27 mouse cellular contexts compared by ENCODE assay signal in the genomic region with DNA sequence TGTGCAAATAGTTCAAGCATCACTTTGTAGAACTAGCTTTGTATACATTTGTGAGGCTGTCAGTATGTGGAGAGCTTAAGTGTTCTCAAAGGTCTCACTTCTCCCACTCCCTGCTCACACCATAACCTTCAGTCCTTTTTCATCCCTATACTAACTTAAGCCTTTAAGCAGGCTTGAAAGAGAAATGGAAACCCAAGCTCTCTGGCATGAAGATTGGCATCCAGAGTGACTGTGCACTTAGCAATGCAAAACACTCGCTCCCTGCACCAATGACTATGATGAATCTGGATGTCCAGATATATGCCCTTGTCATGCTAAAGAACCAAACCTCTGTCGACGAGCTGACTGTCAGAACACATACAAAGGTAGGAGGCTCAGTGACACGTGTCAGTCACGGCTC.
"Had no signal": no experiment of that assay in that cellular context is flagged by ENCODE, and none has a peak within 500 bp of the region (broad histone marks: within the 10 kb centered on the region; RNA-seq: fewer than 3 reads in every experiment).

No protein-coding gene starts in this region.

- H3K27me3 ChIP-seq: heart, embryonic 12.5 days; hindbrain, embryonic 12.5 days; intestine, embryonic 15.5 days; liver, embryonic 13.5 days had no signal

- H3K27ac ChIP-seq: gastrocnemius, adult 2 months; heart, embryonic 10.5 days; hindbrain, embryonic 10.5 days; hindbrain, embryonic 12.5 days; hindbrain, embryonic 14.5 days; intestine, embryonic 15.5 days; layer of hippocampus, adult 2 months; left cerebral cortex, adult 2 months; limb, embryonic 10.5 days; limb, embryonic 12.5 days; liver, embryonic 13.5 days had no signal

- DNase-seq: gastrocnemius, adult 2 months; gastrocnemius, postnatal 10 days; gastrocnemius, postnatal 25 days; heart, adult 18-20 months; heart, postnatal 10 days; heart, postnatal 4 days; kidney, adult 18-20 months; kidney, adult 8-10 months; kidney, postnatal 10 days; kidney, postnatal 25 days; kidney, postnatal 4 days; liver; liver, embryonic 13.5 days had no signal

- H3K36me3 ChIP-seq: heart, embryonic 10.5 days; heart, embryonic 12.5 days; hindbrain, embryonic 10.5 days; hindbrain, embryonic 12.5 days; intestine, embryonic 15.5 days; limb, embryonic 10.5 days; limb, embryonic 12.5 days; liver, embryonic 13.5 days had no signal

- ATAC-seq: hindbrain, embryonic 16.5 days; inflammation-experienced regulatory T-cells, adult 6 months; intestine, embryonic 15.5 days; intestine, postnatal 0 days had no signal

- H3K9ac ChIP-seq: heart, embryonic 12.5 days; hindbrain, embryonic 12.5 days; hindbrain, embryonic 14.5 days; intestine, embryonic 15.5 days; limb, embryonic 12.5 days; liver, embryonic 13.5 days had no signal

- H3K4me2 ChIP-seq: heart, embryonic 12.5 days; hindbrain, embryonic 12.5 days; hindbrain, embryonic 14.5 days; intestine, embryonic 15.5 days; limb, embryonic 12.5 days; liver, embryonic 11.5 days; liver, embryonic 13.5 days had no signal

- H3K9me3 ChIP-seq: heart, embryonic 10.5 days; heart, embryonic 12.5 days; hindbrain, embryonic 10.5 days; hindbrain, embryonic 12.5 days; intestine, embryonic 15.5 days; limb, embryonic 10.5 days; limb, embryonic 12.5 days; liver, embryonic 13.5 days had no signal

- H3K4me3 ChIP-seq: gastrocnemius, adult 2 months; heart, embryonic 10.5 days; heart, embryonic 12.5 days; hindbrain, embryonic 10.5 days; hindbrain, embryonic 12.5 days; intestine, embryonic 15.5 days; layer of hippocampus, adult 2 months; left cerebral cortex, adult 2 months; limb, embryonic 10.5 days; limb, embryonic 12.5 days; liver, embryonic 13.5 days had no signal
